Mouse (Mus musculus): ENCODE results near the gene Gpr19. TPM values are rescaled to one million over a fixed set of nuclear protein-coding genes. Genes with fewer than 3 reads are reported as not detected.

Gene Gpr19
- polyA plus RNA-seq, 1 experiment from 2014 or later, result 11.1 TPM

- Histone ChIP-seq H3K9me3 (replicated peaks; ENCODE audit: low read length) (no peaks in the 10 kb centered on the region), H3K4me1 (replicated peaks; ENCODE audit: insufficient read depth, low read length) (no peaks in the 10 kb centered on the region), H3K27me3 (ENCODE audit: insufficient read depth, low read length) (no peaks in the 10 kb centered on the region), H3K4me3 (replicated peaks; ENCODE audit: low read depth, low read length) (no peak overlapping the region), H3K27ac (no peak overlapping the region), H3K36me3 (ENCODE audit: insufficient read depth, low read length) (peaks cover 15% of the 10 kb centered on the region; the same call in 1 of the 2 replicates), H3K9ac (ENCODE audit: low read depth, low read length) (no peak overlapping the region), H3K4me2 (ENCODE audit: low read length) (no peak overlapping the region)
- TF ChIP-seq CTCF (IDR thresholded peaks at IDR 0.05; ENCODE audit: low read depth), result no peak
- ATAC-seq (replicated peaks; ENCODE audit: low FRiP score, low read depth), result no peak
- WGBS, result 58% methylated on average over 5 of the region's 5 CpGs
- DNase-seq (ENCODE audit: low spot score), result no peak
Observed at GRCm38 (mm10) chr6:134854782-134855181, 43.6 kb downstream of the Gpr19 start.

DNA sequence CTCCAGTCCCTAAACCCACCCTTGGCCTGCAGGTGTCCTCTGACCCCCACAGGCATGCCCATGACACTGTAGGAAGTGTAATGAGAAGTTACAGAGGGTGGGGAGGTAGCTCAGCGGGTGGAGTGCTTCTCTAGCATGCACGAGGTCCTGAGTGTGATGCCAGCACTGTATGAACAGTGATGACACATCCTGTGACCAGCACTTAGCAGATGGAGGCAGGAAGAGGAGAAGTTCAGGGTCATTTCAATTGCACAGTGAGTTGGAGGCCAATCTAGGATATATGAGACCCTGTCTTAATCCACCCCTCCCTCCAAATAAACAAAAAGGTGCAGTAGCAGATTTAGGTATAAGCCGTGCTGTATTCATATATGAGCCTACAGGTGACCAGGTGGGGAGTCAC, 48.4 kb downstream of the Gpr19 start:
- Histone ChIP-seq H3K27me3 (ENCODE audit: insufficient read depth, low read length) (no peaks in the 10 kb centered on the region), H3K4me1 (replicated peaks; ENCODE audit: insufficient read depth, low read length) (no peaks in the 10 kb centered on the region), H3K4me3 (replicated peaks; ENCODE audit: low read depth, low read length) (no peak overlapping the region), H3K9me3 (replicated peaks; ENCODE audit: low read length) (no peaks in the 10 kb centered on the region), H3K27ac (no peak overlapping the region), H3K4me2 (ENCODE audit: low read length) (no peak overlapping the region), H3K36me3 (ENCODE audit: insufficient read depth, low read length) (peaks cover 12% of the 10 kb centered on the region; the same call in 1 of the 2 replicates), H3K9ac (ENCODE audit: low read depth, low read length) (no peak overlapping the region)
- no peak for ATAC-seq (replicated peaks; ENCODE audit: low FRiP score, low read depth)
- 86% methylated on average over 3 of the region's 3 CpGs for WGBS
- DNase-seq (ENCODE audit: low spot score), result no peak
- TF ChIP-seq CTCF (IDR thresholded peaks at IDR 0.05; ENCODE audit: low read depth), result no peak

DNA sequence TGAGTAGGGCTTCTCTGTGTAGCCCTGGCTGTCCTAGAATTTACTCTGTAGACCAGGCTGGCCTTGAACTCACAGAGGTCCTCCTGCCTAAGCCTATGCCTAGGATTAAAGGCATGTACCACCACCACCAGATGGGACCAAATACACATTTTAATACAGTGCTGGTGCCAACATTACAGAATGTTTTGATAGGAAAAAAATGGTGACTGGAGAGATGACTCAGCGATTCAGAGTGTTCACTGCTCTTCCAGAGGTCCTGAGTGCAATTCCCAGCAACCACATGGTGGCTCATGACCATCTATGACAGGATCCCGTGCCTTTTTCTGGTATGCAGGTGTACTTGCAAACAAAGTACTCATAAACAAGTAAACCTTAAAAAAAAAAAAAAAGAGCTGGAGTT, 48.9 kb downstream of the Gpr19 start:
- H3K4me1 ChIP-seq (replicated peaks; ENCODE audit: insufficient read depth, low read length), result no peaks in the 10 kb centered on the region
- H3K9me3 ChIP-seq (replicated peaks; ENCODE audit: low read length), result no peaks in the 10 kb centered on the region
- H3K27ac ChIP-seq, result no peak overlapping the region
- 84% methylated on average over 2 of the region's 2 CpGs for WGBS
- H3K36me3 ChIP-seq (ENCODE audit: insufficient read depth, low read length), result peaks cover 12% of the 10 kb centered on the region; the same call in 1 of the 2 replicates
- ATAC-seq (replicated peaks; ENCODE audit: low FRiP score, low read depth), result no peak
- no peak for TF ChIP-seq CTCF (IDR thresholded peaks at IDR 0.05; ENCODE audit: low read depth)
- H3K27me3 ChIP-seq (ENCODE audit: insufficient read depth, low read length), result no peaks in the 10 kb centered on the region
- H3K4me2 ChIP-seq (ENCODE audit: low read length), result no peak overlapping the region
- no peak overlapping the region for H3K4me3 ChIP-seq (replicated peaks; ENCODE audit: low read depth, low read length)
- DNase-seq (ENCODE audit: low spot score), result no peak
- H3K9ac ChIP-seq (ENCODE audit: low read depth, low read length), result no peak overlapping the region

DNA sequence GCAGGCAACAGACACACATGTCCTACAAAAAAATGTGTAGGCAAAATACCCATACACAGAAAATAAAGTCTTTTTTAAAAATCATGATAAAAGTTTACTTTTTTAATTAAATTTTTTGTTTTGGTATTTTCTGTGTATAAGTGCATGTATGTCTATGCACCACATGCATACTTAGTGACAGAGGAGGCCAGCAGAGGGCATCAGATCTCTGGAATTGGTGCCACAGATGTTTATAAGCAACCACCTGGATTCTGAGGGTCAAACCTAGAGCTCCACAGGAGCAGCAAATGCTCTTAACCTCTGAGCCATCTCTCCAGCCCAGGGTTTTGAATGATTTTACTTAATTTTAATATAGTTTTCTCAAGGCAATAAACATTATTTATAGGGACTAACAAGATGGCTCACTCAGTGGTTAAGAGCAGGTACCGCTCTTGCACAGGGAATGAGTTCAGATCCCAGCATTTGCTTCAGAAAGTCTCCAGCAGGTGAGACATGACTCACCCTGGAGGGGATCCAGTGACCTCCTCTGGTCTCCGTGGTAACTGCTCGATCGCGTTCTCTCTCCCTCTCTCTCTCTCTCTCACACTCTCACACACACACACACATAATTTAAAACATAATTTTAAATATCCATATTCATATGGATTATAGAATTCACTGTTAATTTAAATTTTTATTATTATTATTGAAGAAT, 50.0 kb downstream of the Gpr19 start:
- Histone ChIP-seq H3K27ac (no peak overlapping the region), H3K9ac (ENCODE audit: low read depth, low read length) (no peak overlapping the region), H3K36me3 (ENCODE audit: insufficient read depth, low read length) (peaks cover 12% of the 10 kb centered on the region; the same call in 1 of the 2 replicates), H3K4me3 (replicated peaks; ENCODE audit: low read depth, low read length) (no peak overlapping the region), H3K27me3 (ENCODE audit: insufficient read depth, low read length) (no peaks in the 10 kb centered on the region), H3K9me3 (replicated peaks; ENCODE audit: low read length) (no peaks in the 10 kb centered on the region), H3K4me2 (ENCODE audit: low read length) (no peak overlapping the region), H3K4me1 (replicated peaks; ENCODE audit: insufficient read depth, low read length) (no peaks in the 10 kb centered on the region)
- 74% methylated on average over 5 of the region's 5 CpGs for WGBS
- TF ChIP-seq CTCF (IDR thresholded peaks at IDR 0.05; ENCODE audit: low read depth), result peak; percentile 64
- peak; percentile 51 for DNase-seq (ENCODE audit: low spot score)
- no peak for ATAC-seq (replicated peaks; ENCODE audit: low FRiP score, low read depth)

GRCm38 (mm10) chr6:134847550-134847949, 50.8 kb downstream of the Gpr19 start:
- no peak overlapping the region for H3K4me3 ChIP-seq (replicated peaks; ENCODE audit: low read depth, low read length)
- ATAC-seq (replicated peaks; ENCODE audit: low FRiP score, low read depth) (no peak), DNase-seq (ENCODE audit: low spot score) (no peak)
- no peaks in the 10 kb centered on the region for H3K27me3 ChIP-seq (ENCODE audit: insufficient read depth, low read length)
- WGBS, result 84% methylated on average over 4 of the region's 4 CpGs
- H3K9ac ChIP-seq (ENCODE audit: low read depth, low read length), result no peak overlapping the region
- H3K27ac ChIP-seq, result no peak overlapping the region
- no peaks in the 10 kb centered on the region for H3K9me3 ChIP-seq (replicated peaks; ENCODE audit: low read length)
- no peaks in the 10 kb centered on the region for H3K4me1 ChIP-seq (replicated peaks; ENCODE audit: insufficient read depth, low read length)
- no peak overlapping the region for H3K4me2 ChIP-seq (ENCODE audit: low read length)
- peaks cover 8% of the 10 kb centered on the region; the same call in 1 of the 2 replicates for H3K36me3 ChIP-seq (ENCODE audit: insufficient read depth, low read length)
- TF ChIP-seq CTCF (IDR thresholded peaks at IDR 0.05; ENCODE audit: low read depth), result no peak

GRCm38 (mm10) chr6:134846308-134846707, 52.1 kb downstream of the Gpr19 start:
- ATAC-seq (replicated peaks; ENCODE audit: low FRiP score, low read depth) (no peak), DNase-seq (ENCODE audit: low spot score) (no peak)
- no peaks in the 10 kb centered on the region for H3K27me3 ChIP-seq (ENCODE audit: insufficient read depth, low read length)
- no peak overlapping the region for H3K27ac ChIP-seq
- no peak overlapping the region for H3K4me3 ChIP-seq (replicated peaks; ENCODE audit: low read depth, low read length)
- no peaks in the 10 kb centered on the region for H3K9me3 ChIP-seq (replicated peaks; ENCODE audit: low read length)
- no peak for TF ChIP-seq CTCF (IDR thresholded peaks at IDR 0.05; ENCODE audit: low read depth)
- 81% methylated on average over 6 of the region's 6 CpGs for WGBS
- H3K36me3 ChIP-seq (ENCODE audit: insufficient read depth, low read length), result peaks cover 8% of the 10 kb centered on the region; the same call in 1 of the 2 replicates
- H3K9ac ChIP-seq (ENCODE audit: low read depth, low read length), result no peak overlapping the region
- H3K4me1 ChIP-seq (replicated peaks; ENCODE audit: insufficient read depth, low read length), result no peaks in the 10 kb centered on the region
- H3K4me2 ChIP-seq (ENCODE audit: low read length), result no peak overlapping the region
